ENCODE assay signal across 7 mouse cellular contexts in the genomic region with DNA sequence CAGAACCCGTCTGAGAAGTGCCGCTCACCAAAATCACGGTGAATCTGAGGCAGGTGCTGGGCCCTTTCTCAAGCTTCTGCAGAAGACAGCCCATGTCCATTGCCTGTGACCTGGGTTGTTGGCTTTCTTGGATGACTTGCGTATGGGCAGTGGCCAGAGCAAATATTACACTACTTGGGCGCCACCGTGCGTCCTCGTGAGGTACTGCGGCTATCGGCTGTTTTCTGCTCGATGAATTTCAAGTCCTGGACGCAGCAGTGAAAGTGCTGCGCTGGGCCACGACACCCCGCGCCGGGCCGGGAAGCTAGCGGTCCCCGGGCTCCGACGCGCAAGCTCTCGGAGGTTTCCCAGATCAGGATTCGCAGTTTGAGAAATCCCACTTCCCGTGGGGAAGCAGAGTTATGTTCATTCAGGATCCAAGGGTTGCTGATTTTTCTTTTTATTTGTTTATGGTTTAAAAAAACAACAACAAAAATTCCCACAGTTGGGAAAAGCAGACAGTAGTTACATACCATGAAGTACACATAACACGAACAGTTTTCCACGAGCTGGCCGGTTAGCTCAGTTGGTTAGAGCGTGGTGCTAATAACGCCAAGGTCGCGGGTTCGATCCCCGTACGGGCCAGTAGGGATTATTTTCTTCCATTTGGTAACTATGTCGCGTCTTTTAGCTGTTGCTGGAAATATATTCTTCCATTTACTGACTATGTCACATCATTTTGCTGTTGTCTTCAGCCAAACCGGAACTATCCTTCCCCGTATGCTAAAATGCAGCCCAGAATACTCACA. TPM values are rescaled to one million over a fixed set of nuclear protein-coding genes. Genes with fewer than 3 reads are reported as not detected.
DNase-seq lines count a peak whose midpoint lies in the region; ATAC-seq lines count a peak whose summit lies in the region.

No protein-coding gene starts in this region.

- under 1% methylated on average over 40 of the region's 40 CpGs for WGBS in embryonic facial prominence, embryonic 10.5 days
- under 1% methylated on average over 40 of the region's 40 CpGs for WGBS in limb, embryonic 10.5 days
- WGBS in midbrain, embryonic 12.5 days: 1% methylated on average over 40 of the region's 40 CpGs

- peak; percentile 97 for DNase-seq in adrenal gland, postnatal 10 days
- peak; percentile 95 for DNase-seq in embryonic facial prominence, embryonic 10.5 days (ENCODE audit: low spot score)
- DNase-seq in kidney, adult 11 months: peak; percentile 93
- DNase-seq in limb, embryonic 10.5 days (ENCODE audit: low spot score): peak; percentile 96
- peak; percentile 95 for DNase-seq in skeletal muscle tissue, adult 2 months (ENCODE audit: low read depth, low spot score)

- H3K4me1 ChIP-seq in embryonic facial prominence, embryonic 10.5 days: peaks cover 17% of the 10 kb centered on the region
- peaks cover 11% of the 10 kb centered on the region for H3K4me1 ChIP-seq in limb, embryonic 10.5 days
- H3K4me1 ChIP-seq in midbrain, embryonic 12.5 days: peaks cover 11% of the 10 kb centered on the region

- H3K27ac ChIP-seq in embryonic facial prominence, embryonic 10.5 days (replicated peaks): peak overlapping the region; percentile 82
- H3K27ac ChIP-seq in limb, embryonic 10.5 days: peak overlapping the region; percentile 81
- H3K27ac ChIP-seq in midbrain, embryonic 12.5 days (replicated peaks): peak overlapping the region; percentile 74

- no peaks in the 10 kb centered on the region; the same call in 1 of the 2 replicates for H3K27me3 ChIP-seq in embryonic facial prominence, embryonic 10.5 days (replicated peaks; ENCODE audit: low read depth, poor library complexity, severe bottlenecking)
- H3K27me3 ChIP-seq in limb, embryonic 10.5 days (ENCODE audit: low read depth, poor library complexity, severe bottlenecking): no peaks in the 10 kb centered on the region
- H3K27me3 ChIP-seq in midbrain, embryonic 12.5 days: no peaks in the 10 kb centered on the region

- peak overlapping the region; percentile 61 for H3K4me2 ChIP-seq in midbrain, embryonic 12.5 days (replicated peaks)

- H3K9me3 ChIP-seq in embryonic facial prominence, embryonic 10.5 days: no peaks in the 10 kb centered on the region
- no peaks in the 10 kb centered on the region for H3K9me3 ChIP-seq in limb, embryonic 10.5 days (replicated peaks)
- no peaks in the 10 kb centered on the region for H3K9me3 ChIP-seq in midbrain, embryonic 12.5 days

- peak overlapping the region; percentile 63 for H3K4me3 ChIP-seq in embryonic facial prominence, embryonic 10.5 days
- peak overlapping the region; percentile 58 for H3K4me3 ChIP-seq in limb, embryonic 10.5 days
- H3K4me3 ChIP-seq in midbrain, embryonic 12.5 days: peak overlapping the region; percentile 49

- peak overlapping the region; percentile 59; the same call in 1 of the 2 replicates for H3K9ac ChIP-seq in midbrain, embryonic 12.5 days (replicated peaks)

- ATAC-seq in granulocyte monocyte progenitor cell, adult 5-6 weeks (replicated peaks; ENCODE audit: poor library complexity, severe bottlenecking): peak; percentile 95
- peak; percentile 84 for ATAC-seq in midbrain, embryonic 12.5 days (ENCODE audit: low FRiP score, low read depth)

- no peaks in the 10 kb centered on the region for H3K36me3 ChIP-seq in embryonic facial prominence, embryonic 10.5 days (replicated peaks)
- no peaks in the 10 kb centered on the region for H3K36me3 ChIP-seq in limb, embryonic 10.5 days
- H3K36me3 ChIP-seq in midbrain, embryonic 12.5 days: no peaks in the 10 kb centered on the region

RNA-seq across cellular contexts. Expression of a gene that starts 6.5 kb away (rescaled TPM):
- 100 to 1,000 TPM; 239 to 319 TPM for total RNA-seq in adrenal gland, postnatal 10 days (2021)
- 8.0 and 8.8 TPM in 2 replicates for polyA plus RNA-seq in embryonic facial prominence, embryonic 10.5 days (2016; fragmentation: Nextera tagmentation; extraction: Ambion mirVana)
- total RNA-seq in granulocyte monocyte progenitor cell, adult 5-6 weeks (2014; fragmentation: Nextera tagmentation): 13.4 TPM in 1 of 2 replicates, not detected in the other
- total RNA-seq in granulocyte monocyte progenitor cell, adult 5-6 weeks (2017): 1,444 and 2,588 TPM in 2 replicates
- 7.3 and 8.5 TPM in 2 replicates for polyA plus RNA-seq in limb, embryonic 10.5 days (2016; fragmentation: Nextera tagmentation; extraction: Ambion mirVana)
- 10.1 and 11.3 TPM in 2 replicates for polyA plus RNA-seq in midbrain, embryonic 12.5 days (2016; fragmentation: Nextera tagmentation; extraction: Ambion mirVana)

RNA-seq across cellular contexts. Expression of a gene that starts 6.8 kb away (rescaled TPM):
- total RNA-seq in adrenal gland, postnatal 10 days (2021): 100 to 1,000 TPM; 299 to 338 TPM
- polyA plus RNA-seq in embryonic facial prominence, embryonic 10.5 days (2016; fragmentation: Nextera tagmentation; extraction: Ambion mirVana): 8.5 and 10.0 TPM in 2 replicates
- 9.6 and 80.5 TPM in 2 replicates for total RNA-seq in granulocyte monocyte progenitor cell, adult 5-6 weeks (2014; fragmentation: Nextera tagmentation)
- total RNA-seq in granulocyte monocyte progenitor cell, adult 5-6 weeks (2017): 2,021 and 2,596 TPM in 2 replicates
- polyA plus RNA-seq in limb, embryonic 10.5 days (2016; fragmentation: Nextera tagmentation; extraction: Ambion mirVana): 10.3 and 11.8 TPM in 2 replicates
- polyA plus RNA-seq in midbrain, embryonic 12.5 days (2016; fragmentation: Nextera tagmentation; extraction: Ambion mirVana): 7.2 and 8.1 TPM in 2 replicates

RNA-seq across cellular contexts. Expression of a gene that starts 12.3 kb away (rescaled TPM):
- 100 to 1,000 TPM; 136 to 154 TPM for total RNA-seq in adrenal gland, postnatal 10 days (2021)
- 37.1 and 38.7 TPM in 2 replicates for polyA plus RNA-seq in embryonic facial prominence, embryonic 10.5 days (2016; fragmentation: Nextera tagmentation; extraction: Ambion mirVana)
- total RNA-seq in granulocyte monocyte progenitor cell, adult 5-6 weeks (2014; fragmentation: Nextera tagmentation): 56.3 and 74.3 TPM in 2 replicates
- 87.0 TPM in 2 replicates for total RNA-seq in granulocyte monocyte progenitor cell, adult 5-6 weeks (2017)
- 27.4 and 36.3 TPM in 2 replicates for polyA plus RNA-seq in limb, embryonic 10.5 days (2016; fragmentation: Nextera tagmentation; extraction: Ambion mirVana)
- 34.4 and 38.6 TPM in 2 replicates for polyA plus RNA-seq in midbrain, embryonic 12.5 days (2016; fragmentation: Nextera tagmentation; extraction: Ambion mirVana)

RNA-seq across cellular contexts. Expression of a gene that starts 13.9 kb away (rescaled TPM):
- 100 to 1,000 TPM; 237 to 260 TPM for total RNA-seq in adrenal gland, postnatal 10 days (2021)
- 75.8 and 77.8 TPM in 2 replicates for polyA plus RNA-seq in embryonic facial prominence, embryonic 10.5 days (2016; fragmentation: Nextera tagmentation; extraction: Ambion mirVana)
- 2.7 and 32.2 TPM in 2 replicates for total RNA-seq in granulocyte monocyte progenitor cell, adult 5-6 weeks (2014; fragmentation: Nextera tagmentation)
- total RNA-seq in granulocyte monocyte progenitor cell, adult 5-6 weeks (2017): 1,459 and 1,590 TPM in 2 replicates
- polyA plus RNA-seq in limb, embryonic 10.5 days (2016; fragmentation: Nextera tagmentation; extraction: Ambion mirVana): 59.9 and 81.0 TPM in 2 replicates
- polyA plus RNA-seq in midbrain, embryonic 12.5 days (2016; fragmentation: Nextera tagmentation; extraction: Ambion mirVana): 62.2 and 69.7 TPM in 2 replicates

RNA-seq across cellular contexts. Expression of a gene that starts 14.1 kb away (rescaled TPM):
- 100 to 1,000 TPM; 170 to 209 TPM for total RNA-seq in adrenal gland, postnatal 10 days (2021)
- 12.4 and 15.1 TPM in 2 replicates for polyA plus RNA-seq in embryonic facial prominence, embryonic 10.5 days (2016; fragmentation: Nextera tagmentation; extraction: Ambion mirVana)
- total RNA-seq in granulocyte monocyte progenitor cell, adult 5-6 weeks (2014; fragmentation: Nextera tagmentation): 83.1 and 134 TPM in 2 replicates
- total RNA-seq in granulocyte monocyte progenitor cell, adult 5-6 weeks (2017): 859 and 990 TPM in 2 replicates
- polyA plus RNA-seq in limb, embryonic 10.5 days (2016; fragmentation: Nextera tagmentation; extraction: Ambion mirVana): 14.5 and 20.7 TPM in 2 replicates
- 13.1 and 15.4 TPM in 2 replicates for polyA plus RNA-seq in midbrain, embryonic 12.5 days (2016; fragmentation: Nextera tagmentation; extraction: Ambion mirVana)

Comparison
In these comparisons a context has a peak if more than half of its experiments do, and no peak if none do; other contexts are left out.
1. Peak in every context shown above with its lines: DNase-seq, ATAC-seq, H3K4me3 ChIP-seq and H3K27ac ChIP-seq.